Mouse (Mus musculus): Measurements from ENCODE around the gene Sec14l5. TPM values are rescaled to one million over a fixed set of nuclear protein-coding genes. Genes with fewer than 3 reads are reported as not detected.

Sec14l5 gene
- polyA plus RNA-seq, 1 experiment = 25.4 TPM

DNA sequence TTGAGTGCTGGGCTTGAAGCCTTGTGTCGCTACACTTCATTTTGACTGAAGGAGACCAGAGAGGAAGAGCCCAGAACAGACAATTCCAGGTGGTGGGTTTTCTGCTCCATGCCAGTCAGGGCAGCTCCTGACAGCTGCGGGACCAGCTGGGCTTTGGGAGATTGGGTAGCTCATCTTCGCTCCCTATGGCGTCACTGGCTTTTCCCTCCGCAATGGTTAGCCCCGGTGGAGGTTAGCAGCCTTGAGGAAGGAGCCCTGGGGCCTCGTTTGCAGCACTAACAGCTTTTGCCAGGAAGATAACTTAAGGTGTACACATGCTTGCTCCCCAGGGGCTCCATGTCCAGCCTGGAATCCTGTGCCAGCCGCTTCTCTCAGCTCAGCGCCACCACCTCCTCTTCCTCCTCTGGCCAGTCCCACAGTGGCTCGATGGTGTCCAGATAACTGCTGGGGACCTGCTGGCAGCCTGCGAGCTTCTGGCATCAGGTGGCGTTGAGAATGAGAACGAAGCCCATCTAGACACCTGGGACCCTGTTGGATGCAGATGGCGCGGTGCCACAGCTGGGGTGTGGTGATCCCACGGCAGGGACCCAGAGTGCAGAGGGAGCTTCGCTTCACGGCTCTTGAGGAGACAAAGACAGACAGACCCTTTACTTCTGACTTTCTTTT, 36.5 kb downstream of the Sec14l5 start:
- H3K27ac ChIP-seq (ENCODE audit: insufficient read depth, low read length) = no peak overlapping the region
- 24% methylated on average over 18 of the region's 18 CpGs for WGBS
- no peaks in the 10 kb centered on the region for H3K27me3 ChIP-seq (ENCODE audit: control insufficient read depth, insufficient read depth, low read length)
- peaks cover 34% of the 10 kb centered on the region for H3K4me1 ChIP-seq (ENCODE audit: control insufficient read depth, insufficient read depth, low read length)
- DNase-seq = peak; percentile 45 to 50
- TF ChIP-seq CTCF (IDR thresholded peaks at IDR 0.05; ENCODE audit: borderline replicate concordance, insufficient read depth, low read depth, low read length) (no peak), POLR2A (IDR thresholded peaks at IDR 0.05; ENCODE audit: borderline replicate concordance, insufficient read depth, low read length) (no peak)
- H3K4me3 ChIP-seq (replicated peaks; ENCODE audit: insufficient read depth, low read depth, low read length) = no peak overlapping the region

GRCm38 (mm10) chr16:5184101-5184500, 37.2 kb downstream of the Sec14l5 start:
- H3K4me1 ChIP-seq (ENCODE audit: control insufficient read depth, insufficient read depth, low read length) = peaks cover 34% of the 10 kb centered on the region
- TF ChIP-seq CTCF (IDR thresholded peaks at IDR 0.05; ENCODE audit: borderline replicate concordance, insufficient read depth, low read depth, low read length) (no peak), POLR2A (IDR thresholded peaks at IDR 0.05; ENCODE audit: borderline replicate concordance, insufficient read depth, low read length) (no peak)
- WGBS = 60% methylated on average over 8 of the region's 8 CpGs

DNA sequence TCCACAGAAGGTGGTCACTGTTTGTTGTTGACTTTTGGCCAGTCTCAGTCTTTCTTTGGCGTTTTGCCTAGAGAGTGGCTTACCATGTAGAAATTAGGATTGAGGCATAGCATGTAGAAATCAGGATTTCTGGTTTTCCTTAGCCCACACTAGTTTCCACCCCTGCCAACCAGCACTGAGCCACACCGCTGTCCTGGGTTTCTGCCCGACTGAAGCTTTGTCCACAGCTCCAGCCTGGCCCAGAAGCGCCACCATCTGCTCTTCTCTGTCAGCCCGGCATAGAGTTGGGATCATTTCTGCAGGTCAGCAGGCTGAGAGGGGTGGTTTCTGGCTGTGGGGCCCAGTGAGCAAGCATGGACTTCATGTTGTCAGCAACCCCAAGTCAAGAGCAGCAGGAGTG, 38.0 kb downstream of the Sec14l5 start:
- WGBS = 19% methylated on average over 5 of the region's 5 CpGs
- peaks cover 34% of the 10 kb centered on the region for H3K4me1 ChIP-seq (ENCODE audit: control insufficient read depth, insufficient read depth, low read length)
- no peak overlapping the region for H3K27ac ChIP-seq (ENCODE audit: insufficient read depth, low read length)
- no peak overlapping the region for H3K4me3 ChIP-seq (replicated peaks; ENCODE audit: insufficient read depth, low read depth, low read length)
- TF ChIP-seq POLR2A (IDR thresholded peaks at IDR 0.05; ENCODE audit: borderline replicate concordance, insufficient read depth, low read length) (no peak), CTCF (IDR thresholded peaks at IDR 0.05; ENCODE audit: borderline replicate concordance, insufficient read depth, low read depth, low read length) (no peak)
- DNase-seq = peak; percentile 55 to 64
- no peaks in the 10 kb centered on the region for H3K27me3 ChIP-seq (ENCODE audit: control insufficient read depth, insufficient read depth, low read length)

More at GRCm38 (mm10) chr16:5184101-5184500, 37.2 kb downstream of the Sec14l5 start:
- Histone ChIP-seq H3K27me3 (ENCODE audit: control insufficient read depth, insufficient read depth, low read length) (no peaks in the 10 kb centered on the region), H3K4me3 (replicated peaks; ENCODE audit: insufficient read depth, low read depth, low read length) (no peak overlapping the region), H3K27ac (ENCODE audit: insufficient read depth, low read length) (no peak overlapping the region)
- no peak for DNase-seq

- 36% methylated on average over 7 of the region's 7 CpGs for WGBS
Measured at GRCm38 (mm10) chr16:5185691-5186090, 38.8 kb downstream of the Sec14l5 start.

DNA sequence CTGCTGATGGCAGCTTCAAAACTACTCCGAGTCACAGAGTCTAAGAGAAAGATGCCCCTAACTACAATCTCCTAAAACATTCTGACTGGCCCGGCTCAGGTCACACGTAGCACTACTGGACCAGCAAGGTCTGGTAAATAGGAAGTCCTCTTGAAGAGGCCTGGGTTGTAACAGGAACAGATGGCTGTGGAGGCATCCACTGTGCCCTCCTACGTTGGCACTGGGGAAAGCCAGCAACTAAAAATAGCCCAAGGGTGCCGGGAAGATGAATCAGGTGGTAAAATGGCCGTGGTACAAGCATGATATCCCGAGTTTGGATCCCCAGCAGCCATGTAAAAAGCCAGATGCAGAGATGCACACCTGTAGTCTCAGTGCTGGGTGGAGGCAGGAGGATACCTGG, 39.3 kb downstream of the Sec14l5 start:
- Histone ChIP-seq H3K27ac (ENCODE audit: insufficient read depth, low read length) (0 out of 2 replicates have a peak overlapping the region, but pooled peaks have one; percentile 31), H3K27me3 (ENCODE audit: control insufficient read depth, insufficient read depth, low read length) (no peaks in the 10 kb centered on the region), H3K4me1 (ENCODE audit: control insufficient read depth, insufficient read depth, low read length) (peaks cover 34% of the 10 kb centered on the region), H3K4me3 (replicated peaks; ENCODE audit: insufficient read depth, low read depth, low read length) (no peak overlapping the region)
- WGBS = 9% methylated on average over 7 of the region's 7 CpGs
- no peak for TF ChIP-seq POLR2A (IDR thresholded peaks at IDR 0.05; ENCODE audit: borderline replicate concordance, insufficient read depth, low read length)
- TF ChIP-seq CTCF (IDR thresholded peaks at IDR 0.05; ENCODE audit: borderline replicate concordance, insufficient read depth, low read depth, low read length) = no peak
- DNase-seq = peak; percentile 68 to 83

More at GRCm38 (mm10) chr16:5185691-5186090, 38.8 kb downstream of the Sec14l5 start:
- TF ChIP-seq POLR2A (IDR thresholded peaks at IDR 0.05; ENCODE audit: borderline replicate concordance, insufficient read depth, low read length) = no peak
- TF ChIP-seq CTCF (IDR thresholded peaks at IDR 0.05; ENCODE audit: borderline replicate concordance, insufficient read depth, low read depth, low read length) = no peak
- Histone ChIP-seq H3K4me1 (ENCODE audit: control insufficient read depth, insufficient read depth, low read length) (peaks cover 34% of the 10 kb centered on the region), H3K27ac (ENCODE audit: insufficient read depth, low read length) (0 out of 2 replicates have a peak overlapping the region, but pooled peaks have one; percentile 31), H3K4me3 (replicated peaks; ENCODE audit: insufficient read depth, low read depth, low read length) (no peak overlapping the region), H3K27me3 (ENCODE audit: control insufficient read depth, insufficient read depth, low read length) (no peaks in the 10 kb centered on the region)
- peak; percentile 31 to 39 for DNase-seq

GRCm38 (mm10) chr16:5195080-5195479, 48.2 kb downstream of the Sec14l5 start:
- no peak overlapping the region for H3K4me3 ChIP-seq (replicated peaks; ENCODE audit: insufficient read depth, low read depth, low read length)
- TF ChIP-seq POLR2A (IDR thresholded peaks at IDR 0.05; ENCODE audit: borderline replicate concordance, insufficient read depth, low read length) = no peak
- TF ChIP-seq CTCF (IDR thresholded peaks at IDR 0.05; ENCODE audit: borderline replicate concordance, insufficient read depth, low read depth, low read length) = peak; percentile 63
- H3K4me1 ChIP-seq (ENCODE audit: control insufficient read depth, insufficient read depth, low read length) = no peaks in the 10 kb centered on the region
- H3K27ac ChIP-seq (ENCODE audit: insufficient read depth, low read length) = no peak overlapping the region
- WGBS = 35% methylated on average over 6 of the region's 6 CpGs
- no peaks in the 10 kb centered on the region for H3K27me3 ChIP-seq (ENCODE audit: control insufficient read depth, insufficient read depth, low read length)
- DNase-seq = peak; percentile 50 to 54

DNA sequence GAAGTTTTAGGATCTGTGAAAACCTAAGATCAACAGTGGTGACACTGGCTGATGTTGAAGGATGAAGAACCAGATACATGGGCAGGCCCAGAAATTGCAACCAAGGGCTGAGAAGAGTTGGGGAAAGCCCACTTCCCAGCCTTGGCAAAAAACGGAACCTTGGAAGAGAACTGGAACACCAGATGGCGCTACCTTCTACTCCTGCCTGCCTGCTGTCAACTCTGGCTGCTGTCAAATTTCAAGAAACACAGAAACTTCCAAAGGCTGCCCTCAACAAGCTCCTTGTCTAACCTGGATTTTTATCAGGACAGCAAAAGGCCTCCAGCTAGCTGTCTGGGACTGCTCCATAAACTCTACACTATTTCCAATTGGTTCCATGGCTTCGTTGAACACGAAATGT, 55.8 kb downstream of the Sec14l5 start:
- Histone ChIP-seq H3K27me3 (ENCODE audit: control insufficient read depth, insufficient read depth, low read length) (no peaks in the 10 kb centered on the region), H3K4me1 (ENCODE audit: control insufficient read depth, insufficient read depth, low read length) (no peaks in the 10 kb centered on the region), H3K4me3 (replicated peaks; ENCODE audit: insufficient read depth, low read depth, low read length) (peak overlapping the region; percentile 75), H3K27ac (ENCODE audit: insufficient read depth, low read length) (no peak overlapping the region)
- WGBS = 16% methylated on average over 4 of the region's 4 CpGs
- DNase-seq = peak; percentile 49 to 51
- peak; percentile 66 for TF ChIP-seq CTCF (IDR thresholded peaks at IDR 0.05; ENCODE audit: borderline replicate concordance, insufficient read depth, low read depth, low read length)
- no peak for TF ChIP-seq POLR2A (IDR thresholded peaks at IDR 0.05; ENCODE audit: borderline replicate concordance, insufficient read depth, low read length)

- Histone ChIP-seq H3K4me1 (ENCODE audit: control insufficient read depth, insufficient read depth, low read length) (no peaks in the 10 kb centered on the region), H3K4me3 (replicated peaks; ENCODE audit: insufficient read depth, low read depth, low read length) (peak overlapping the region; percentile 75), H3K27ac (ENCODE audit: insufficient read depth, low read length) (no peak overlapping the region), H3K27me3 (ENCODE audit: control insufficient read depth, insufficient read depth, low read length) (no peaks in the 10 kb centered on the region)
- DNase-seq = peak; percentile 33 to 53
- TF ChIP-seq CTCF (IDR thresholded peaks at IDR 0.05; ENCODE audit: borderline replicate concordance, insufficient read depth, low read depth, low read length) (no peak), POLR2A (IDR thresholded peaks at IDR 0.05; ENCODE audit: borderline replicate concordance, insufficient read depth, low read length) (no peak)
- WGBS = under 1% methylated on average over 36 of the region's 36 CpGs
Measured at GRCm38 (mm10) chr16:5203200-5203599, 56.3 kb downstream of the Sec14l5 start.
